In the genomic region with DNA sequence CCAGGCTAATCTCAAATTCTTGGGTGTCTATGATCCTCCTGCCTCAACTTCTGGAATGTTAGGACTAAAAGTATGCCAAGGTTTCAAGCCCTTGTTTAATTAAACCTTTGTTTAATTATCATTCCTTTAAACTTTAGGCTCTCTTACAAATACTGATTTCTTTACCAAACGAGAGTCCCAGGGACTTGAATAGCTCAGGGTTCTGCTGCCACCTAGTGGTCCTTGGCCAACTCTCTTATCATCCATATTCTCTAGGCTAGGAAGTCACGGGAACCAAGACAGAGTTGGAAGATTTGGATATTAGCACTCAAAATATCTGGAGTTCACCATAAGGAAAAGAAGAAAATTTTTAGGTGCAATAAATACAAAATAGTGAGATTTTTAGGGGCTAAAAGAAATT, we compare ENCODE assay signal across 7 mouse cellular contexts. TPM values are rescaled to one million over a fixed set of nuclear protein-coding genes. Genes with fewer than 3 reads are reported as not detected.
DNase-seq lines count a peak whose midpoint lies in the region; TF ChIP-seq lines count a peak whose summit lies in the region.

No protein-coding gene starts in this region.

- no peaks in the 10 kb centered on the region for H3K4me1 ChIP-seq in cortical plate, adult 2 months (ENCODE audit: control insufficient read depth, insufficient read depth, low read length)
- H3K4me1 ChIP-seq in spleen, adult 2 months (ENCODE audit: control insufficient read depth, insufficient read depth, insufficient read length): no peaks in the 10 kb centered on the region

- no peaks in the 10 kb centered on the region for H3K27me3 ChIP-seq in spleen, adult 2 months (ENCODE audit: control insufficient read depth, insufficient read depth, low read length)

- H3K27ac ChIP-seq in cortical plate, adult 2 months (ENCODE audit: insufficient read depth, low read length): no peak overlapping the region
- H3K27ac ChIP-seq in spleen, adult 2 months (ENCODE audit: insufficient read depth, low read length): no peak overlapping the region

- H3K4me3 ChIP-seq in cortical plate, adult 2 months (ENCODE audit: insufficient read depth, low read length): no peak overlapping the region
- H3K4me3 ChIP-seq in spleen, adult 2 months (ENCODE audit: extremely low read depth, insufficient read depth, insufficient read length): no peak overlapping the region

- peak; percentile 89 for TF ChIP-seq CTCF in cortical plate, adult 2 months (IDR thresholded peaks at IDR 0.05; ENCODE audit: extremely low read depth, insufficient read depth, low read length)
- TF ChIP-seq CTCF in spleen, adult 2 months (IDR thresholded peaks at IDR 0.05; ENCODE audit: extremely low read depth, insufficient read depth, insufficient read length, insufficient replicate concordance): peak; percentile 52; the same call in 1 of the 2 replicates

- no peaks in the 10 kb centered on the region for H3K36me3 ChIP-seq in spleen, adult 2 months (ENCODE audit: control insufficient read depth, insufficient read depth, low read length)

- WGBS in spleen, adult 2 months: 11% methylated on average over 2 of the region's 2 CpGs

- no peak for TF ChIP-seq POLR2A in cortical plate, adult 2 months (IDR thresholded peaks at IDR 0.05; ENCODE audit: extremely low read depth, insufficient read depth, low read length)
- TF ChIP-seq POLR2A in spleen, adult 2 months (IDR thresholded peaks at IDR 0.05; ENCODE audit: low read depth, low read length): no peak

- peak; percentile 81 for DNase-seq in ES-CJ7 (ENCODE audit: low read depth, low spot score)
- peak; percentile 70 to 91 for DNase-seq in adrenal gland, adult (ENCODE audit: inconsistent age in 2 of 2, low spot score in 1 of 2)
- DNase-seq in heart, adult 9 months (ENCODE audit: low spot score in 2 of 2): peak; percentile 21 to 60
- DNase-seq in layer of hippocampus, adult 9-11 months: peak; percentile 62
- peak; percentile 37 to 74 for DNase-seq in lung, postnatal 4 days
- DNase-seq in spleen, adult 2 months (ENCODE audit: low read depth in 1 of 2, low spot score in 2 of 2): peak; percentile 31 to 62

RNA-seq across cellular contexts. Expression of gene Bpgm, which starts 28.0 kb away (rescaled TPM):
- 91.0 and 91.1 TPM in 2 replicates for polyA plus RNA-seq in cortical plate, adult 2 months (2012; rRNA removed)
- polyA plus RNA-seq in spleen, adult 2 months (2012; rRNA removed): 70.6 and 158 TPM in 2 replicates

RNA-seq across cellular contexts. Expression of gene Akr1b7, which starts 35.8 kb away (rescaled TPM):
- polyA plus RNA-seq in cortical plate, adult 2 months (2012; rRNA removed): 0.10 TPM in 1 of 2 replicates, not detected in the other
- 1.4 TPM in 2 replicates for polyA plus RNA-seq in spleen, adult 2 months (2012; rRNA removed)
